Mouse (Mus musculus) brain, embryonic 14.5 days (tissue): Measurements from ENCODE around the gene Cilp.

Experiments used
- CTCF ChIP-seq: fragments of 200-500 bp; IDR thresholded peaks from 2 replicates; pipeline ENCODE4 v1.5.1; 2012; ENCODE audit warnings: inconsistent platforms, mild to moderate bottlenecking, moderate library complexity, borderline replicate concordance; ENCODE audit not compliant: insufficient read depth, insufficient read length; ENCODE audit errors: extremely low read depth
- POLR2A ChIP-seq: fragments of 200-500 bp; IDR thresholded peaks from 2 replicates; pipeline ENCODE4 v1.6.1; 2012; ENCODE audit warnings: mild to moderate bottlenecking, inconsistent platforms, borderline replicate concordance; ENCODE audit not compliant: poor library complexity, insufficient read depth, insufficient read length, severe bottlenecking; ENCODE audit errors: extremely low read depth

- TF ChIP-seq POLR2A = no peak
- no peak for TF ChIP-seq CTCF
Measured at GRCm38 (mm10) chr9:65327371-65327770, 62.4 kb downstream of the Cilp start.
